Mouse (Mus musculus) MEL (cell line): Measurements from ENCODE around the gene Mta3.
A peak's percentile ranks its signal among the peaks of the same experiment; 100 is the strongest.

ENCODE experiments used
- CHD2 ChIP-seq: IDR thresholded peaks from 2 replicates; pipeline ENCODE4 v1.6.1; 2011; ENCODE audit warnings: low read length, improper control_type of control experiment
- CTCF ChIP-seq, 3 experiments: IDR thresholded peaks in 2 of 3; conservative IDR thresholded peaks in 1 of 3; 2 replicates each; pipeline ENCODE4 v1.5.1; 2011 to 2012; ENCODE audit warnings: low read length in 3 of 3, low read depth in 2 of 3, mild to moderate bottlenecking in 2 of 3, improper control_type of control experiment in 1 of 3, inconsistent platforms in 1 of 3, mixed read lengths in 1 of 3, moderate library complexity in 1 of 3; ENCODE audit not compliant: control insufficient read depth in 1 of 3, insufficient read depth in 1 of 3, poor library complexity in 1 of 3, severe bottlenecking in 1 of 3
- GATA1 ChIP-seq: IDR thresholded peaks from 2 replicates; pipeline ENCODE4 v1.6.1; 2011; ENCODE audit warnings: low read depth, low read length, improper control_type of control experiment
- MYC ChIP-seq: IDR thresholded peaks from 2 replicates; pipeline ENCODE4 v1.6.1; 2011; ENCODE audit warnings: low read depth, mild to moderate bottlenecking, low read length, improper control_type of control experiment, moderate library complexity
- POLR2A ChIP-seq, 2 experiments: IDR thresholded peaks; 2 replicates each; pipeline ENCODE4 v1.6.1; 2011 to 2012; ENCODE audit warnings: low read length in 2 of 2, mild to moderate bottlenecking in 2 of 2, control low read depth in 1 of 2, improper control_type of control experiment in 1 of 2, low read depth in 1 of 2, moderate library complexity in 1 of 2; ENCODE audit not compliant: control insufficient read depth in 1 of 2, insufficient read depth in 1 of 2, poor library complexity in 1 of 2
- UBTF ChIP-seq: IDR thresholded peaks from 2 replicates; pipeline ENCODE4 v1.6.1; 2012; ENCODE audit warnings: low read depth, mild to moderate bottlenecking, inconsistent platforms, low read length, improper control_type of control experiment, moderate library complexity, borderline replicate concordance; ENCODE audit not compliant: insufficient read depth
- USF1 ChIP-seq: IDR thresholded peaks from 2 replicates; pipeline ENCODE4 v1.6.1; 2014; ENCODE audit warnings: low read depth, mild to moderate bottlenecking, inconsistent platforms, low read length, improper control_type of control experiment, moderate library complexity
- USF2 ChIP-seq, 2 experiments: IDR thresholded peaks; 2 replicates each; pipeline ENCODE4 v1.6.1; 2011 to 2012; ENCODE audit warnings: improper control_type of control experiment in 2 of 2, low read length in 2 of 2, borderline replicate concordance in 1 of 2, inconsistent platforms in 1 of 2, low read depth in 1 of 2, mild to moderate bottlenecking in 1 of 2; ENCODE audit not compliant: insufficient read depth in 1 of 2
- ZC3H11A ChIP-seq: IDR thresholded peaks from 2 replicates; pipeline ENCODE4 v1.6.1; 2012; ENCODE audit warnings: low read depth, mild to moderate bottlenecking, inconsistent platforms, low read length, improper control_type of control experiment
- ZNF384 ChIP-seq: IDR thresholded peaks from 2 replicates; pipeline ENCODE4 v1.6.1; 2012; ENCODE audit warnings: low read depth, mild to moderate bottlenecking, inconsistent platforms, low read length, improper control_type of control experiment

GRCm38 (mm10) chr17:83853831-83854230 lies 147.9 kb downstream of the Mta3 start:
- TF ChIP-seq CTCF (IDR thresholded peaks at IDR 0.05 in 2 of 3, conservative IDR thresholded peaks at IDR 0.05 in 1 of 3; ENCODE audit: control insufficient read depth in 1 of 3, insufficient read depth in 1 of 3, low read depth in 2 of 3, low read length in 3 of 3, poor library complexity in 1 of 3, severe bottlenecking in 1 of 3) (peak in 2 of 3 experiments; percentile 5 to 27; a peak in 2 of 6 replicates), POLR2A (IDR thresholded peaks at IDR 0.05; ENCODE audit: control insufficient read depth in 1 of 2, insufficient read depth in 1 of 2, low read depth in 1 of 2, low read length in 2 of 2, poor library complexity in 1 of 2) (no peak), ZNF384 (no peak), UBTF (no peak), USF1 (no peak), USF2 (IDR thresholded peaks at IDR 0.05; ENCODE audit: borderline replicate concordance in 1 of 2, insufficient read depth in 1 of 2, low read depth in 1 of 2, low read length in 2 of 2) (no peak), ZC3H11A (no peak), CHD2 (no peak), MYC (no peak), GATA1 (no peak)
